Mouse (Mus musculus): ENCODE measurements around the gene A130010J15Rik. TPM values are rescaled to one million over a fixed set of nuclear protein-coding genes. Genes with fewer than 3 reads are reported as not detected.

Gene A130010J15Rik
- polyA plus RNA-seq, 2 experiments = 2.3 to 4.5 TPM

GRCm38 (mm10) chr1:193151134-193151533 is 16.7 kb upstream of the A130010J15Rik start:
- Histone ChIP-seq H3K4me1 (replicated peaks; ENCODE audit: control insufficient read depth in 2 of 2, insufficient read depth in 2 of 2, low read length in 1 of 2) (peaks cover 0 to 2% of the 10 kb centered on the region in 2 experiments; a peak in 1 of 4 replicates), H3K9ac (replicated peaks) (no peak overlapping the region), H3K9me3 (ENCODE audit: control insufficient read depth, low read length) (no peaks in the 10 kb centered on the region), H3K27me3 (ENCODE audit: control insufficient read depth, insufficient read depth, low read length) (peaks cover 20% of the 10 kb centered on the region), H3K36me3 (replicated peaks; ENCODE audit: control insufficient read depth, insufficient read depth, low read depth) (no peaks in the 10 kb centered on the region), H3K4me2 (ENCODE audit: low read depth) (no peak overlapping the region), H3K4me3 (ENCODE audit: insufficient read depth in 1 of 2, low read depth in 2 of 2, low read length in 2 of 2) (no peak overlapping the region), H3K27ac (no peak overlapping the region)
- no peak for DNase-seq (ENCODE audit: low read depth in 3 of 3, low spot score in 3 of 3)
- TF ChIP-seq CTCF (IDR thresholded peaks at IDR 0.05; ENCODE audit: low read depth) (no peak), EP300 (IDR thresholded peaks at IDR 0.05; ENCODE audit: low read depth) (no peak)
- 27% methylated on average over 7 of the region's 7 CpGs for WGBS (ENCODE audit: insufficient replicate concordance)
- no peak for ATAC-seq (ENCODE audit: insufficient read depth)

GRCm38 (mm10) chr1:193152872-193153271 is 15.0 kb upstream of the A130010J15Rik start, which contains the start of gene Irf6:
Irf6 (plus strand) TSS chr1:193153111.
- WGBS (ENCODE audit: insufficient replicate concordance) = 5% methylated on average over 30 of the region's 30 CpGs

GRCm38 (mm10) chr1:193153561-193153960 is 14.3 kb upstream of the A130010J15Rik start:
- Histone ChIP-seq H3K27me3 (ENCODE audit: control insufficient read depth, insufficient read depth, low read length) (peaks cover 20% of the 10 kb centered on the region), H3K27ac (no peak overlapping the region), H3K9me3 (ENCODE audit: control insufficient read depth, low read length) (no peaks in the 10 kb centered on the region), H3K4me3 (ENCODE audit: insufficient read depth in 1 of 2, low read depth in 2 of 2, low read length in 2 of 2) (peak overlapping the region; percentile 13 to 21; a peak in 3 of 4 replicates), H3K9ac (replicated peaks) (no peak overlapping the region), H3K4me1 (replicated peaks; ENCODE audit: control insufficient read depth in 2 of 2, insufficient read depth in 2 of 2, low read length in 1 of 2) (peaks cover 0 to 13% of the 10 kb centered on the region in 2 experiments; a peak in 1 of 4 replicates), H3K36me3 (replicated peaks; ENCODE audit: control insufficient read depth, insufficient read depth, low read depth) (no peaks in the 10 kb centered on the region), H3K4me2 (ENCODE audit: low read depth) (peak overlapping the region; percentile 42)
- ATAC-seq (ENCODE audit: insufficient read depth) = no peak
- WGBS (ENCODE audit: insufficient replicate concordance) = 51% methylated on average over 16 of the region's 16 CpGs
- DNase-seq (ENCODE audit: low read depth in 3 of 3, low spot score in 3 of 3) = no peak
- TF ChIP-seq EP300 (IDR thresholded peaks at IDR 0.05; ENCODE audit: low read depth) (no peak), CTCF (IDR thresholded peaks at IDR 0.05; ENCODE audit: low read depth) (no peak)

More at GRCm38 (mm10) chr1:193152872-193153271, 15.0 kb upstream of the A130010J15Rik start, which contains the start of gene Irf6:
- Histone ChIP-seq H3K4me2 (ENCODE audit: low read depth) (peak within 1 kb of the TSS; percentile 42), H3K27me3 (ENCODE audit: control insufficient read depth, insufficient read depth, low read length) (peaks cover 20% of the 10 kb centered on the region), H3K9ac (replicated peaks) (no peak within 1 kb of the TSS), H3K4me1 (replicated peaks; ENCODE audit: control insufficient read depth in 2 of 2, insufficient read depth in 2 of 2, low read length in 1 of 2) (peaks cover 0 to 13% of the 10 kb centered on the region in 2 experiments; a peak in 1 of 4 replicates), H3K36me3 (replicated peaks; ENCODE audit: control insufficient read depth, insufficient read depth, low read depth) (no peaks in the 10 kb centered on the region), H3K4me3 (ENCODE audit: insufficient read depth in 1 of 2, low read depth in 2 of 2, low read length in 2 of 2) (peak within 1 kb of the TSS; percentile 13 to 21), H3K27ac (no peak within 1 kb of the TSS), H3K9me3 (ENCODE audit: control insufficient read depth, low read length) (no peaks in the 10 kb centered on the region)
- TF ChIP-seq CTCF (IDR thresholded peaks at IDR 0.05; ENCODE audit: low read depth) (no peak), EP300 (IDR thresholded peaks at IDR 0.05; ENCODE audit: low read depth) (no peak)
- ATAC-seq (ENCODE audit: insufficient read depth) (peak; percentile 83), DNase-seq (ENCODE audit: low read depth in 3 of 3, low spot score in 3 of 3) (peak in 1 of 3 experiments; percentile 44)

GRCm38 (mm10) chr1:193156316-193157110 is 11.3 kb upstream of the A130010J15Rik start:
- TF ChIP-seq EP300 (IDR thresholded peaks at IDR 0.05; ENCODE audit: low read depth) = no peak
- TF ChIP-seq CTCF (IDR thresholded peaks at IDR 0.05; ENCODE audit: low read depth) = no peak
- Histone ChIP-seq H3K36me3 (replicated peaks; ENCODE audit: control insufficient read depth, insufficient read depth, low read depth) (no peaks in the 10 kb centered on the region), H3K27me3 (ENCODE audit: control insufficient read depth, insufficient read depth, low read length) (peaks cover 19% of the 10 kb centered on the region), H3K9ac (replicated peaks) (no peak overlapping the region), H3K4me3 (ENCODE audit: insufficient read depth in 1 of 2, low read depth in 2 of 2, low read length in 2 of 2) (no peak overlapping the region), H3K9me3 (ENCODE audit: control insufficient read depth, low read length) (no peaks in the 10 kb centered on the region), H3K4me1 (replicated peaks; ENCODE audit: control insufficient read depth in 2 of 2, insufficient read depth in 2 of 2, low read length in 1 of 2) (peaks cover 3 to 30% of the 10 kb centered on the region in 2 experiments; a peak in 3 of 4 replicates), H3K27ac (no peak overlapping the region), H3K4me2 (ENCODE audit: low read depth) (no peak overlapping the region)
- no peak for ATAC-seq (ENCODE audit: insufficient read depth)
- 27% methylated on average over 15 of the region's 15 CpGs for WGBS (ENCODE audit: insufficient replicate concordance)
- DNase-seq (ENCODE audit: low read depth in 3 of 3, low spot score in 3 of 3) = no peak

GRCm38 (mm10) chr1:193157111-193157492 is 10.7 kb upstream of the A130010J15Rik start:
- 64% methylated on average over 8 of the region's 8 CpGs for WGBS (ENCODE audit: insufficient replicate concordance)
- ATAC-seq (ENCODE audit: insufficient read depth) = no peak
- Histone ChIP-seq H3K27ac (no peak overlapping the region), H3K9ac (replicated peaks) (no peak overlapping the region), H3K27me3 (ENCODE audit: control insufficient read depth, insufficient read depth, low read length) (peaks cover 16% of the 10 kb centered on the region), H3K36me3 (replicated peaks; ENCODE audit: control insufficient read depth, insufficient read depth, low read depth) (no peaks in the 10 kb centered on the region), H3K4me1 (replicated peaks; ENCODE audit: control insufficient read depth in 2 of 2, insufficient read depth in 2 of 2, low read length in 1 of 2) (peaks cover 3 to 30% of the 10 kb centered on the region in 2 experiments; a peak in 3 of 4 replicates), H3K4me2 (ENCODE audit: low read depth) (no peak overlapping the region), H3K4me3 (ENCODE audit: insufficient read depth in 1 of 2, low read depth in 2 of 2, low read length in 2 of 2) (no peak overlapping the region), H3K9me3 (ENCODE audit: control insufficient read depth, low read length) (no peaks in the 10 kb centered on the region)
- DNase-seq (ENCODE audit: low read depth in 3 of 3, low spot score in 3 of 3) = no peak
- TF ChIP-seq CTCF (IDR thresholded peaks at IDR 0.05; ENCODE audit: low read depth) (no peak), EP300 (IDR thresholded peaks at IDR 0.05; ENCODE audit: low read depth) (no peak)
